Mouse (Mus musculus) left cerebral cortex, adult 9 months (tissue): Measurements from ENCODE around the gene Smyd3.
A peak's percentile ranks its signal among the peaks of the same experiment; 100 is the strongest.

Experiments
- DNase-seq, 2 experiments: peaks; one replicate each; pipeline ENCODE4 v3.0.0; 2022; ENCODE audit warnings: low spot score in 2 of 2

The Smyd3 gene

GRCm38 (mm10) chr1:179032947-179033346 is 484.9 kb downstream of the Smyd3 start:
- DNase-seq, result no peak

GRCm38 (mm10) chr1:179031581-179031980 is 486.3 kb downstream of the Smyd3 start:
- no peak for DNase-seq

- DNase-seq, result peak in 1 of 2 experiments; percentile 59
Measured at GRCm38 (mm10) chr1:179026614-179027013, 491.2 kb downstream of the Smyd3 start.

- no peak for DNase-seq
Measured at GRCm38 (mm10) chr1:179025169-179025568, 492.7 kb downstream of the Smyd3 start.

GRCm38 (mm10) chr1:179023486-179023885 is 494.4 kb downstream of the Smyd3 start:
- no peak for DNase-seq

- DNase-seq, result no peak
Measured at GRCm38 (mm10) chr1:179017428-179017827, 500.4 kb downstream of the Smyd3 start.

GRCm38 (mm10) chr1:179013021-179013420 is 504.8 kb downstream of the Smyd3 start:
- no peak for DNase-seq

GRCm38 (mm10) chr1:179012273-179012672 is 505.6 kb downstream of the Smyd3 start:
- DNase-seq, result peak in 1 of 2 experiments; percentile 53

- no peak for DNase-seq
Measured at GRCm38 (mm10) chr1:179010756-179011155, 507.1 kb downstream of the Smyd3 start.

- no peak for DNase-seq
Measured at GRCm38 (mm10) chr1:179009911-179010310, 507.9 kb downstream of the Smyd3 start.

GRCm38 (mm10) chr1:179004133-179004866 is 513.5 kb downstream of the Smyd3 start:
- no peak for DNase-seq

GRCm38 (mm10) chr1:179003406-179004132 is 514.3 kb downstream of the Smyd3 start:
- DNase-seq, result no peak

GRCm38 (mm10) chr1:178999876-179000528 is 517.8 kb downstream of the Smyd3 start:
- no peak for DNase-seq

GRCm38 (mm10) chr1:178997870-178998269 is 520.0 kb downstream of the Smyd3 start:
- no peak for DNase-seq

- DNase-seq, result no peak
Measured at GRCm38 (mm10) chr1:178994263-178994662, 523.6 kb downstream of the Smyd3 start.

- DNase-seq, result no peak
Measured at GRCm38 (mm10) chr1:178992503-178992902, 525.3 kb downstream of the Smyd3 start.

GRCm38 (mm10) chr1:178991470-178991869 is 526.4 kb downstream of the Smyd3 start:
- DNase-seq, result no peak

- no peak for DNase-seq
Measured at GRCm38 (mm10) chr1:178991045-178991444, 526.8 kb downstream of the Smyd3 start.

- no peak for DNase-seq
Measured at GRCm38 (mm10) chr1:178989485-178989884, 528.4 kb downstream of the Smyd3 start.

GRCm38 (mm10) chr1:178988176-178988575 is 529.7 kb downstream of the Smyd3 start:
- no peak for DNase-seq

- no peak for DNase-seq
Measured at GRCm38 (mm10) chr1:178981641-178982040, 536.2 kb downstream of the Smyd3 start.

GRCm38 (mm10) chr1:178980185-178980584 is 537.7 kb downstream of the Smyd3 start:
- DNase-seq, result no peak
